Mouse (Mus musculus) forebrain, postnatal 0 days (tissue): ENCODE results near the gene Rela. TPM values are rescaled to one million over a fixed set of nuclear protein-coding genes. Genes with fewer than 3 reads are reported as not detected.

Experiments used
- ATAC-seq: fragments of 200-750 bp; cut with Nextera tagmentation; 2 replicates; pipeline ENCODE4 v1.8.0; 2017; ENCODE audit warnings: mild to moderate bottlenecking, moderate library complexity
- DNase-seq: peaks from one replicate; pipeline ENCODE4 v3.0.0-alpha.2; 2015
- H3K27ac ChIP-seq: fragments of 300-500 bp; sonication (generic); 2 replicates; pipeline ENCODE4 v1.5.1; 2014; ENCODE audit warnings: low read depth, mild to moderate bottlenecking, antibody characterized with exemption, low read length, moderate library complexity, mixed read lengths
- H3K27me3 ChIP-seq: fragments of 300-500 bp; sonication (generic); 2 replicates; pipeline ENCODE4 v1.6.1; 2014; ENCODE audit warnings: mild to moderate bottlenecking, low read length, mixed read lengths; ENCODE audit not compliant: insufficient read depth
- H3K36me3 ChIP-seq: fragments of 300-500 bp; sonication (generic); 2 replicates; pipeline ENCODE4 v1.6.1; 2014; ENCODE audit warnings: mild to moderate bottlenecking, moderate library complexity; ENCODE audit not compliant: insufficient read depth
- H3K4me1 ChIP-seq: fragments of 300-500 bp; sonication (generic); 2 replicates; pipeline ENCODE4 v1.6.1; 2014; ENCODE audit warnings: antibody characterized with exemption; ENCODE audit not compliant: insufficient read depth
- H3K4me2 ChIP-seq: fragments of 300-500 bp; sonication (generic); 2 replicates; pipeline ENCODE4 v1.6.1; 2014; ENCODE audit warnings: low read depth, mild to moderate bottlenecking, moderate library complexity
- H3K4me3 ChIP-seq: fragments of 300-500 bp; sonication (generic); 2 replicates; pipeline ENCODE4 v1.5.1; 2014; ENCODE audit warnings: low read depth, low read length, mixed read lengths
- H3K9ac ChIP-seq: fragments of 300-500 bp; sonication (generic); 2 replicates; pipeline ENCODE4 v1.6.1; 2014; ENCODE audit warnings: mild to moderate bottlenecking
- H3K9me3 ChIP-seq: fragments of 300-500 bp; sonication (generic); 2 replicates; pipeline ENCODE4 v1.6.1; 2016; ENCODE audit warnings: low read length
- CTCF ChIP-seq: sonication (generic); IDR thresholded peaks from 2 replicates; pipeline ENCODE4 v1.5.1; 2016; ENCODE audit warnings: antibody characterized with exemption, control low read depth, low read depth
- whole genome bisulfite sequencing: fragments of 180-500 bp; shearing (Covaris S2); extraction: QIAGEN DNeasy Blood & Tissue Kit; methylation state at CpG from one replicate; pipeline ENCODE4 v1.1.7; 2014; 5-methylcytosine and 5-hydroxymethylcytosine counted together
- polyA plus RNA-seq: library from polyadenylated mRNA; unstranded; fragments of >200 nt; fragmentation: Nextera tagmentation; extraction: Ambion mirVana; gene quantifications from 2 replicates; pipeline ENCODE4 v1.2.1, GENCODE M21; 2015
- total RNA-seq: library from RNA; depleted of rRNA; stranded (reverse); fragments of >200 nt; gene quantifications from 2 replicates; pipeline ENCODE4 v1.2.3, GENCODE M21; 2014

The Rela gene
- total and polyA plus RNA-seq, 2 experiments from 2014 or later, result 32.3 to 34.8 TPM

DNA sequence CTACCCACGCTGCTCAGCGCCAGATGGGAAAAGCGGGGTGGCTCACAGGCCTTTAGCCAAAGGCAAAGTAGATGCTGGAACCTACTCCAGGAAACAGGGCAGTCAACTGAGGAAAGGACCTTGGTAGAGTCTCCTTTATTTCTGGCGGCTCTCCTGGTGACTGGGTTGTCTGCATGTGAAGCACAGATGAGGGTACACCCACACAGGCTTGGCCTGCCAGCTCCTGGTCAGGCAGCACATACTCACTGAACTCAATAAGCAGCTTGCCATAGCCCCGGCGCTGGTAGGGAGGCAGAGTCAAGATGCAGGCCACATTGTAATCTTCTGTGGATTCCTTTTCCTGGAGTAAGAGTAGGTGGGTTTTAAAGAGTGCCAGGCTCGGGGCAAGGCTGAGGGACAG, 32.2 kb upstream of the Rela start:
- no peaks in the 10 kb centered on the region for H3K9me3 ChIP-seq
- H3K36me3 ChIP-seq, result peaks cover 61% of the 10 kb centered on the region
- no peak overlapping the region for H3K27ac ChIP-seq
- TF ChIP-seq CTCF, result no peak
- H3K9ac ChIP-seq, result no peak overlapping the region
- WGBS, result 92% methylated on average over 7 of the region's 7 CpGs
- no peak overlapping the region for H3K4me2 ChIP-seq
- ATAC-seq (no peak), DNase-seq (no peak)
- peaks cover 6% of the 10 kb centered on the region; the same call in 1 of the 2 replicates for H3K4me1 ChIP-seq
- H3K4me3 ChIP-seq, result no peak overlapping the region
- no peaks in the 10 kb centered on the region for H3K27me3 ChIP-seq

DNA sequence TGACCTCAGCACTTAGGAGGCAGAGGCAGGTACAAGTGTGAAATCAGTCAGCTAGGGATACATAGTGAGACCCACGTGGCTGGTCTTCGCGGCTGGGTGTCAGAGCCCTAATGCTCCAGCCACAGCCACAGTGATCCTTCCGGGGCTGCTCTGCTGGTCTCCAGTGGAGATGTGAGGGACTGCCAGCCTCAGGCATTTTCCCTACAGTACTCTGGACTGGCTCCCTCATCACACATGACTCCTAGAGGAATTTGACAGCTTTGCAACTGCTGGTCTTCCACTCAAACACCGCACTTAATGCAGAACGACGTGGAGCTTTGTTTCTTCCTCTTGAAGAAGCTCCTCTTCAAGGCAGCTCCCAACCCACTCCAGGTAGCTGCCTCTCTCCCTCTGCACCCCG, 31.1 kb upstream of the Rela start:
- no peaks in the 10 kb centered on the region for H3K9me3 ChIP-seq
- ATAC-seq (no peak), DNase-seq (no peak)
- no peak overlapping the region for H3K27ac ChIP-seq
- no peak overlapping the region for H3K4me3 ChIP-seq
- peak; percentile 19; the same call in 1 of the 2 replicates for TF ChIP-seq CTCF
- peaks cover 61% of the 10 kb centered on the region for H3K36me3 ChIP-seq
- no peak overlapping the region for H3K9ac ChIP-seq
- peaks cover 6% of the 10 kb centered on the region; the same call in 1 of the 2 replicates for H3K4me1 ChIP-seq
- H3K27me3 ChIP-seq, result no peaks in the 10 kb centered on the region
- no peak overlapping the region for H3K4me2 ChIP-seq
- 85% methylated on average over 8 of the region's 8 CpGs for whole genome bisulfite sequencing

- Histone ChIP-seq H3K4me1 (no peaks in the 10 kb centered on the region), H3K9ac (no peak overlapping the region), H3K27ac (no peak overlapping the region), H3K36me3 (peaks cover 60% of the 10 kb centered on the region), H3K4me2 (no peak overlapping the region), H3K9me3 (no peaks in the 10 kb centered on the region), H3K4me3 (no peak overlapping the region), H3K27me3 (no peaks in the 10 kb centered on the region)
- WGBS, result 91% methylated on average over 26 of the region's 26 CpGs
- no peak for TF ChIP-seq CTCF
- DNase-seq, result no peak
- ATAC-seq, result no peak
Observed at GRCm38 (mm10) chr19:5607705-5608410, 29.4 kb upstream of the Rela start.

DNA sequence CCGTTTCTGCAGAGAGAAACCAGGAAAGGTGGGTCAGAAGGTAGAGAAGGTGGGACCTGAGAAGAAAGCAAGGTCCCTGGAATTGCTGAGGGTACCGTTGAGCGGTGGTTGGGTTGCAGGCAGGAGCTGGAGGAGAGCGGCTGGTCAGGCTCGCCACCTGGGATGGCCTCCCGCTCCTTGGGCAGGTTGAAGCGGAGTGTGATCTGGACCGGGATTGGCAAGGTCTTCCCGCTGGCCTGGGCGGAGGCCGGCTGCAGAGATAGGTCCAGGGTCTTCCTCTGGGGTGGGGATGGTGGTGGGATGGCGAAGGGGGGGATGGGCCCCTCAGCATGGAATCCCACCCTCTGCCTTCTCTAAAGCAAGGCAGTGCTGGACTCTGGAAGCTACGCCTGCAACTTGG, 28.6 kb upstream of the Rela start:
- TF ChIP-seq CTCF, result no peak
- peaks cover 52% of the 10 kb centered on the region for H3K36me3 ChIP-seq
- peak overlapping the region; percentile 83 for H3K4me3 ChIP-seq
- no peaks in the 10 kb centered on the region for H3K27me3 ChIP-seq
- H3K4me1 ChIP-seq, result no peaks in the 10 kb centered on the region
- no peak overlapping the region for H3K9ac ChIP-seq
- DNase-seq (no peak), ATAC-seq (no peak)
- no peak overlapping the region for H3K27ac ChIP-seq
- no peaks in the 10 kb centered on the region for H3K9me3 ChIP-seq
- WGBS, result 96% methylated on average over 13 of the region's 13 CpGs
- H3K4me2 ChIP-seq, result peak overlapping the region; percentile 55

DNA sequence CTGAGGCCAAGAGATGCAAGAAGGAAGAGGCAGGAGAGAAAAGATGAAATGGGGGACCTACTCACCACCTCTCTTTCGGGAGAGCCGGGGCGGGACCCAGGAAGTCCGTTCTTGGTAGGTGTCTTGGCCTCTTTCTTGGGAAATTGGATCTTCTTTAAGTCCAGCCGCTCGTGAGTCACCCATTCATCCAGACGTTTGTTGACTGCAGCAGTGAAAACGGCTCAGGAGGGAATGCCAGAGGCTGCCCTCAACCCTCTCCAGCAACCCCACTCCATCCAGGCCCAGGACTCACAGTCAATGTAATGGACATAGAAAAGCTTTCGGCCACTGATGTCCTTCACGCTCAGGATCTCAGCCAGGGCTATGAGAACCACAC, 28.1 kb upstream of the Rela start:
- no peaks in the 10 kb centered on the region for H3K4me1 ChIP-seq
- peak overlapping the region; percentile 97 for H3K9ac ChIP-seq
- no peak for ATAC-seq
- H3K27me3 ChIP-seq, result no peaks in the 10 kb centered on the region
- H3K36me3 ChIP-seq, result peaks cover 47% of the 10 kb centered on the region
- peak overlapping the region; percentile 83 for H3K4me3 ChIP-seq
- peak overlapping the region; percentile 55 for H3K4me2 ChIP-seq
- DNase-seq, result no peak
- no peak for TF ChIP-seq CTCF
- H3K27ac ChIP-seq, result peak overlapping the region; percentile 99
- H3K9me3 ChIP-seq, result no peaks in the 10 kb centered on the region
- 56% methylated on average over 10 of the region's 10 CpGs for WGBS

DNA sequence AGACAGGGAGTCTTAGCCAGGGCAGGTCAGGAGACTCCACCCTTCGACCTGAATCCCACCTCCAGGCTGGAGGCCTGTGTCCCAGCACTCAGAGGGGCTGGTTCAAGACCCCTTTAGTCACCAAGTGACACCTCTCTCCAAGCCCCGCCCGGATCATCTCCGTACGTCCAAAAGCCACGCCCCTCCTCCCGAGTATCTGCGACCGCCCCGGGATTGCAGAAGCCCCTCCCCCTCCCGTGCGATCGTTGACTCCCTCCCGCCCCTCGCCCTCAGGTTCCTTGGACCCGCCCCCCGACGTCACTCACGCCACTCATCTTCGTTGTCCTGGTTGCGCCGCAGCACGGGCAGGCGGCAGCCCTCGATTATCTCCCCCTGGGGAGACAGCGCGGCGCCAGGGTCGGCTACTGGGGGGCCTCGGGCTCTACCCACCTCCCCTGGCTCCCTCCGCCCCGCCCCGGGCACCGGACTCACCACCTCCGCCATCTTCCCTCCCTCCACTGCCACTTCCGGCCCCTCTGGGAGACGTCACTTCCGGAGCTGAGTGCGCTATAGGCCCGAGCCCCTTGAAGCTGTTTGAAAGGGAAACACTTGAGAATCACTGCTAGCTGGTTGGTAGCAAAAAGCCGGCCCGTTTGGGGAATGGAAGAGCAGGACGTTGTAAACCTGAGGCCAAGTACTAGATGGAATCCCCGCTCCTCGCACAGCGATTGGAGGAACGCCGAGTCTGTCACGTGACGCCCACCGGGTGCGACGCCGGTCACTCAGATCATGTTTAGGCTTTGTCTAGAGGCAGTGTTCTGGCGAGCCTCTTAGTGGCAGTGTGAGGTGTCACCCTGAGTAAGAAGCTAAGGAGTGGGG, 27.5 kb upstream of the Rela start, which contains the start of gene Kat5:
Gene Kat5, minus strand, starts transcription at position 691 of the 858 bp plus-strand sequence.
- Histone ChIP-seq H3K36me3 (peaks cover 41% of the 10 kb centered on the region), H3K4me1 (no peaks in the 10 kb centered on the region), H3K4me2 (peak within 1 kb of the TSS; percentile 55), H3K9me3 (no peaks in the 10 kb centered on the region), H3K27me3 (no peaks in the 10 kb centered on the region), H3K9ac (peak within 1 kb of the TSS; percentile 97), H3K27ac (peak within 1 kb of the TSS; percentile 99), H3K4me3 (peak within 1 kb of the TSS; percentile 83)
- DNase-seq, result peak; percentile 96
- peak; percentile 95 for ATAC-seq
- TF ChIP-seq CTCF, result peak; percentile 31; the same call in 1 of the 2 replicates
- WGBS, result 1% methylated on average over 54 of the region's 55 CpGs

DNA sequence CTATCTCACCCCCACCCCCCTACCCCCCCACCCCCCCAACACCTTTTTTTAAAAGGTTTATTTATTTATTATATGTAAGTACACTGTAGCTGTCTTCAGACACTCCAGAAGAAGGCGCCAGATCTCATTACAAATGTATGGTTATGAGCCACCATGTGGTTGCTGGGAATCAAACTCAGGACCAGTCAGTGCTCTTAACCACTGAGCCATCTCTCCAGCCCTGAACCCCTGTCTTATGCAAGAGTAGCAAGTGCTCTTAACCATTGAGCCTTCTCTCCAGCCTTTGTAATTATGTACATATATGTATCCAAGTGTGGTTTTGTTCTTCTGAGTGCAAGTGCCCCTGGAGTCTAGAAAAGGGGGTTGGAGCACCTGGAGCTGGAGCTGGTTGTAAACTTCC, 25.3 kb upstream of the Rela start:
- H3K4me2 ChIP-seq, result no peak overlapping the region
- DNase-seq, result no peak
- no peaks in the 10 kb centered on the region for H3K4me1 ChIP-seq
- H3K27me3 ChIP-seq, result no peaks in the 10 kb centered on the region
- H3K9ac ChIP-seq, result no peak overlapping the region
- no peak overlapping the region for H3K4me3 ChIP-seq
- no peak overlapping the region for H3K27ac ChIP-seq
- H3K36me3 ChIP-seq, result peaks cover 19% of the 10 kb centered on the region
- WGBS, result 86% methylated on average over 1 of the region's 1 CpGs
- no peak for TF ChIP-seq CTCF
- no peak for ATAC-seq
- no peaks in the 10 kb centered on the region for H3K9me3 ChIP-seq
